Mouse (Mus musculus): ENCODE data around the gene Lmbr1l.

Lmbr1l gene

DNA sequence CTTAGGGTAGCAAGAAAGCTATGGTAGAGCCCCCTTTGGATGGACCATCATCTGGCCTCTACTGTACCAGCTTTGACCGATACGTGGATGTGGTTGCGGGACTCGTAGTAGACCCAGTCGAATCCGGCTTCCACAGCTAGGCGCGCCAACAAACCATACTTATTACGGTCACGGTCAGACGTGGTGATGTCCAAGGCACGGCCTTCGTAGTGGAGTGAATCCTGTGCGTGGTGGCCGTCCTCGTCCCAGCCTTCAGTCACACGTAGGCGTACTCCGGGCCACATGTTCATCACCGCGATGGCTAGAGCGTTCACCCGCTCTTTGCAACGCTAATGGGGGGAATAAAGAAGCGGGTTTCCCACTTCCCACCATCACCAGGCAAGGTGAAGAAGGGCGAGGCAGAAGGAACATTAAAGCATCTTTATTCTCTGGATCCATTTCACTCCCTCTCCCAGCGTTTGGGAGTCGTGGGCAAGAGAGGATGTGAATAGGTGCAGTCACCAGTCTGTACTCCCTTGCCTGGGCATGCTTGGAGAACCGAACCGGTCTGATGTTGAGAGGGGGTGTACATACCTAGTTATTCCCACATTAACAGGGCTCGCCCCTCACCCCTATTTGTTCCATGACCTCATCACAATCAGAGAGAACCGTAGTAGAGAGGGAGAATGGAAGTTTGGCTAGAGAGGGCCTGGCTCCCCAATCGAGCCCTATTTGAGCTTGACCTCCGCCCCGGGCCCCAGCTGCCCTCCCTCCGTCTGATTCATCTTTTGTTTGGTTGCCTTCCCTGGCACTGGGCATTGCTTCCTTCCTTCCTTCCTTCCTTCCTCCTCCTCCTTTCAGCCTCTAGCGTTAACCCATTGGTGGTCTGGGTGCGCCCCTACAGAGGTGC lies 23.0 kb downstream of the Lmbr1l start:
- DNase-seq = no peak

DNA sequence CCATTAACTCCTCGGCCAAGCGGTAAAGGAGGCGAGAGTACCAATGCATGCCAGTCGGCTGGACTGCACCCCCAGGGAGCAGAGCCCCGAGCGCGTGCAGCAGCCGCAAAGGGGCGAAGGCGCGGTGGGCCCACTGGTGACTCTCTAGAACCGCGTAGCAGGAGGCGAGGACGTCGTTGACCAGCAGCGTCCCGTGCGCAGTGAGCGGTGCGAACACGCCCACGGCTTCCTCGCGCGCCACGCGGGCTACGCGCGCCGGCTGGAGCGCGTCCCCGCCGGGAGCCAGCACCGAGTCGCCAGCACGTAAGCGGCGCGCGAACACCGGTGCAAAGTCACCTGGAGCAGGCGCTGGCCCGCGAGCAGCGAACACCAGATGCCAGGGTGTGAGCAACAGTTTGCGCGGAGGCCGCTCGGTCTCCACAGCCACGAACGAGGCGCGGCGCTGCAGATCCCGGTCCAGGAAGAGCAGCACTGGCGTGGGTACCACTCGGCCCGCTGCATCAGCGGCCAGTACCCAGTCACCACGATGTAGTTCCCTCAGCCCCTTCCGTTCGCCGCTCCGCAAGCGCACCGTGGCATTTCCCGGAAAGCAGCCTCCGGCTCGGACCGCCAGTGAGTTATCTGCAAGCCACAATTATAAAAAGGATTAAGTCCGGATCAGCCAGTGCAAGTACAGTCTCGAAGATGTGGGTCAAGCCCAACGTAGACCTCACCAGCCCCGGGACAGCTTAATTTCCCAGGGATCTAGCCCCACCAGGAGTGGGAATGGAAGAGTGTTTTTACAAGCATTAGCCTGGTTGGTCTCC lies 23.9 kb downstream of the Lmbr1l start, which contains the start of gene Rhebl1:
Gene Rhebl1, minus strand, starts transcription at position 601 of the 806 bp plus-strand sequence.
- peak; percentile 49 to 69 for DNase-seq

DNA sequence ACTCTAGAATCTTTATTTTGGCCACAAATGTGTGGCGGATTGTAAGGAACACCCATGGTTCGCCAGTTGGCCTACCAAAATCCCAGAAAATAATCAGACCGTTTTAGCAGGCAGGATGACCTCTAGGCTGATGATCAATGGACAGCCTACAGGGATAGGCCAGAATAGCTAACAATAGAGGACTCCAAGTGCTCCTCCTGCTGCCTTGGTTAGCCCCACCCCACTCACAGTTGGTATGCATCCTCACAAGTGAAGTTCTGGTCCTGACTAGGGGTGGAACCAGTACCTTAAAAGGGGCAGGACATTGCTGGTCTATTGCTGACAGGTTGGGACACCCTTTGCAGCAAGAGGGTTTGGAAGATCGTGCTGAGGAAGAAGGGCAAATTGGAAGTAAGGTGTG lies 25.0 kb downstream of the Lmbr1l start:
- no peak for DNase-seq

DNA sequence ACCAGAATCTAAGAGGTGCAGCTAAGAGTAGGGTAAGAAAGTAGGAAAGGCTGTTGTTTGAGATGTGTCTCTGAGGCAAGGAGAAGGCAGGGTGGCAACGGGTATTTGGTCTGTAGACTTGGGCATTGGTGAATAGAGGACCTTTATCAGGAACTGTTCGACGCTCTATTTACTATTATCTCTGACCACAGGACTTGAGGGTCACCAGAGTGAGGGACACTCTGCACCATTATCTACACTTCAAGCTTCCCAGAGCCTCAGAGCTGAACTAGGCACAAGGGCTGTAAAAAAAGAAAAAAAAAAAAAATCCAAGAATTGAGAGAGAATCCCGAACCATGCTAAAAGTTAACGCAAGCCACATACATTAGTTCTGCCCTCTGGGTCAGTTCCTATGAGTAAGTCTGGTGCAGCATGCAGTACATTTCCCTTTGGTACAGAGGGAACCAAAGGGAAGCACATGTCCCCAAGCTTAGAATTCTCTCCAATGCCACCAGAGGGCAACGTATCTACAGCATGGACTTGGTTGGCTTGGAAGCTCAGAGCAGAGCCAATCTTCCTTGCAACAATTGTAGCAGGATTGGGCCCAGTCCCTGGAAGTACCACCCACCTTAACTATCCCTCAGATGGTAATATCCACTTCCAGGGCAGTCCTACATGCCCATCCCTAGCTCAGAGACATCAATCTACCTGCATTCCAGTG lies 26.0 kb downstream of the Lmbr1l start:
- DNase-seq = peak; percentile 76 to 85

DNA sequence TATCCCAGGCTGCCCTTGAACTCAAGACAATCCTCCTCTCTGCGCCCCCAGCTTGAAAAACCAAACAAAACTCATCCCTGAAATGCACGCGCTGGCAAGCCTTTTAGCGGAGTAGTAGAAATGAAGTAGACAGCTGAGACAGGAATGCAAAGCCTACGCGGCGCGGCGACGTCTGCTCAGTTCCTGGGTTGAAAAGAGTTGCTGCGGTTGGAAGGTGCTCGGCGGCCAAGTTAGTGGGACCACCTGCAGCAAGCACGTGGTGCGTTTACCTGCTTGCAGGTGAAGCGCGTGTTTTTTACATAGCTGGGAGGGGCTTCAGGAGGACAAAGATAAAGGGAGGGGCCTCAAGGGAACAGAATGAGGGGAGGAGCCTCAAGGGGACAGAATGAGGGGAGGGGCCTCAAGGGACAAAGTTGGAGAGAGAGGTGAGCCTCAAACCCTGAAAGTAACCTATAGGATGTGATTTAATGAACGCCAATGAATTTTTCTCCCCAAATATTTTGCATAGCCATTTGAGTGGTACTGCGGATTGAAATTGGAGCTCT lies 26.8 kb downstream of the Lmbr1l start:
- DNase-seq = peak in 1 of 2 experiments; percentile 26

DNA sequence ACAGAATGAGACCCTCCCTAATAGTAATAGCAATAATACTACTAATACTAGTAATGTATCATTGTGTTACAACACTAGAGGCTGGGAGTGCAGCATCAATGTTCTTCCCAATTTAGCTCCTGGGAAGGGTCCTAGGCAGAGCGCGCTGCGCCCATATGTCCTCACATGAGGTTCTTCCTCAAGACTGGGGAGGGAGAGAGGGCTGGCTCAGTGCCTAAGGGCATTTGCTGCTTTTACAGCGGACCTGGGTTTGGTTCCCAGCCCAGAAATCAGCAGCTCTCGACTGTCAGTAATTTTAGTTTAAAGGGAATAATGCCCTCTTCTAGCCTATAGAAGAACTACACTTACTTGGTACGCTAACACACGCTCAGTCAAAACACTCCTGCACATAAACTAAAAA lies 30.5 kb downstream of the Lmbr1l start:
- DNase-seq = no peak

DNA sequence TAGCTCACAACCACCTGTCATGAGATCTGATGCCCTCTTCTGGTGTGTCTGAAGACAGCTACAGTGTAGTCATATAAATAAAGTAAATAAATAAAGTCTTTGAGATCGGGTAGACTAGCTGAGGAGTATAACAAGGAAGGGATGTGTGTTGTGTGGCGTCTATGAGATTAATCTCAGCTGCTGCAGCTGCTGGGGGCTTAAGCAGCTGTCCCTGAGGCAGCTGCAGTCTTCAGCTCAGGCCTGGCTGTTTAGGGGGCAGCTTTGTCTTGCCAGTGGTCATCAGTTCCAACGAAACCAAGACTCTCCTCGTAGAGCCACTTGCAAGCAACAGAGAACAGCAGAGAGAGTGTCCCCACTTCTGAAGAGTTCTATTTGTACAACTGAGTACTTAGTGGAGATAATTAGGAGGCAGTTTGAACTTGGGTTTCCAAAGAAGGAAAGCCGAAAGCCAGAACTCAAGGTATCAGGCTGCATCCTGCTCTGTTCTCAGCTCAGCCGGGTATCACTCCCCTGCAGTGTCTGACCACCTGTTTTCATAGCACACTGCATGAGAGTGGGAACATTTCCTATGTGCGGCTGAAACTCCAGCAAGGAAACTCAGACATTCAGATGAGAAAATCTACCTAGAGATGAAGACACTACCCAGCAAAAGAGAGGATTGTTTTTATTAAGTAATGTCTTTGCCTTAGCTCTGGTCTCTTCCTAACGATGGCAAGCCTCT lies 31.2 kb downstream of the Lmbr1l start:
- no peak for DNase-seq

DNA sequence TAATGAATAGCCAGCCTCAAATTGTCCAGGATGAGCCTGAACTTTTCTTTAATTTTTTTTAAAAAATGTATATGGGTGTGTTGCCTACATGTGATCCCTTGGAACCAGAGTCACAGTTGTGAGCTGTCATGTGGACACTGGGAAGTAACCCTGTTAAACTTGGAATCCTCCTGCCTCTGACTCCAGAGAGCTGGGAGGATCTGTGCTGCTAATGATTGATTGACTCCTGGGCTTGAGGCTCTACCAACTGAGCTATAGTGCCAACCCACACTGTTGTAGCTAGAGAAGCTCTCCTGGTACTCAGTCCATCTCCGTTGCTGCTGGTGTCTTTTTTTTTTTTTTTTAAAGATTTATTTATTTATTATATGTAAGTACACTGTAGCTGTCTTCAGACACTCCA lies 33.9 kb downstream of the Lmbr1l start:
- DNase-seq = no peak

DNA sequence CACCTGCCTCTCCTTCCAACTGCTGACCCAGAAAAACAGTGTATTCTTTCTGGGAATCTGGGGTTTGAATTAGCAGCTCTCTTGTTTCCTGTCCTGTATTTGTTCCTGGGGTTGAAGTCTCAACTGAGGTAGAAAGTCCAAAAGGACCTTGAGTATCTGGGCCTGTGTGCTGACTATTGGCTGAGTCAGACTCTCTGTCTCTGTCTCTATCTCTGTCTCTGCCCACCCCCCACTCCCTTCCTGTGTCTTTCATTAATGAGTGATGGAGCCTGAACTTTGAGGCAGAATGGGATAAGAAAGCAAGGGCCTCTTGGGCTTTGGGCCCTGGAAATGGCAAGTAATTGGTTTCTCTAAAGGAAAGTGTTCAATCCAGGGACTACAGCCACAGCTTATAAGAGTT lies 34.4 kb downstream of the Lmbr1l start:
- DNase-seq = peak; percentile 74 to 85

DNA sequence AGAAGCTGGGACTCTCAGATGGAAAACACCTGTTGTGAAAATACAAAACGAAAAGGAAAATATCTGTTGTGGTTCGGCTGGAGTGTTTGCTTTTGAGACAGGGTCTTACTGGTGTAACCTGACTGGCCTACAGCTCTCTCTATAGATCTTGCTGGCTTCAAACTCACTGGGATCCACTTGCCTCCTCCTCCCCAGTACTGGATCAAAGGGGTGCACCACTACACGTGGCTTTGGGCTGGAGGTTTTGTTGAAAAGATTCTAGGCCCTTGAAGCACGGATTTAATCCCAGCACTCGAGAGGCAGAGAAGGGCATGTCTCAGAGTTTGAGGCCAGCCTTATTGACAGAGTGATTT lies 36.4 kb downstream of the Lmbr1l start:
- DNase-seq = no peak

DNA sequence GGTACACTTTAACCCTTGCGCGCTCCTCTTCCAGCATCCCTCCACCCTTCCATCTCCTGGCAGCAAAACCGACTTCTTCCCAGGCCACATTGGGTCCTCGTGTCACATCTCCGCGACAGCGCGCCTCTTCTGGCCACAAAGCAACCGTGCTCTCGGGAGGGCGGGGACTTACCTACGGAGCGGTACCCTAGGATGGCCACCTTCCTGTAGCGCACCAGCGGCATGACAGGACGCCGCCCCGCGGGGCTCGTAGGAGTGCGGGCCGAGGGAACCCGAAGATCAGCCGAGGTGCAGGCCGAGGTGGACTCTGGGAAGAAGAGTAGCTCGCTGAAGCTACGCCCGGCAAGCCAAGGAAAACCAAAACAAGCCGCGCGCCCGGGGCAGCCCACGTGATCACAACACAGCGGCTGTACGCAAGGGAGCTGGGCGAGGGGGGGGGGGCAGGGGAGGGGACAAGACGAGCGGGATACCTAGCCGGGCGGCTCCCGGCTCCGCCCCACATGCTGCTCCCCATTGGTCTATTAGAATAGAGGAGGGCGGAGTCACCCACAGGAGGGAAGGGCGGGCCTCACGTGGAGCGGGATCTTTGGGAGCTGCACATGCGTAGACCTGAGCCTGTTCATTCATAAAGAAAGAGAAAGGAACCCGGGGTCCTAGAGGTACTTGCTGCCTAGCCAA lies 36.9 kb downstream of the Lmbr1l start:
- DNase-seq = peak; percentile 95 to 98

DNA sequence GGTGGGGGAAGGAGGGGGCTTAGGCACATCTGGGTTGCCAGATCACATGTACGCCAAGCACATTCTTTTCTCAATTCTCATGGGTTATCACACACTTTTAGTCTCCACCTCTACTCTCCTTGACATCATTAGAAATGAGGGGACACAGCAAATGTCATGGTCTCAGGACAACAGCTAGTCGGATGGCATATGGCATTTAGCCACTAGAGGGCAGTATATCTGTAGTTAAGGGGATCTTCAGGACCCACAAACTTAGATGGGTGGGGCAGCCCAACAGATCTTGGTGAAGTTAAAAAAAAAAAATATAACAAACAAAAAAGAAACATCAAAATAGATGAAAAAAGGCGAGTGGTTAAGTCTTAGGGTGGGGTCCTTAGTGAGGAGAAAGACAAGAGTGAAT lies 40.7 kb downstream of the Lmbr1l start:
- peak; percentile 66 to 87 for DNase-seq

DNA sequence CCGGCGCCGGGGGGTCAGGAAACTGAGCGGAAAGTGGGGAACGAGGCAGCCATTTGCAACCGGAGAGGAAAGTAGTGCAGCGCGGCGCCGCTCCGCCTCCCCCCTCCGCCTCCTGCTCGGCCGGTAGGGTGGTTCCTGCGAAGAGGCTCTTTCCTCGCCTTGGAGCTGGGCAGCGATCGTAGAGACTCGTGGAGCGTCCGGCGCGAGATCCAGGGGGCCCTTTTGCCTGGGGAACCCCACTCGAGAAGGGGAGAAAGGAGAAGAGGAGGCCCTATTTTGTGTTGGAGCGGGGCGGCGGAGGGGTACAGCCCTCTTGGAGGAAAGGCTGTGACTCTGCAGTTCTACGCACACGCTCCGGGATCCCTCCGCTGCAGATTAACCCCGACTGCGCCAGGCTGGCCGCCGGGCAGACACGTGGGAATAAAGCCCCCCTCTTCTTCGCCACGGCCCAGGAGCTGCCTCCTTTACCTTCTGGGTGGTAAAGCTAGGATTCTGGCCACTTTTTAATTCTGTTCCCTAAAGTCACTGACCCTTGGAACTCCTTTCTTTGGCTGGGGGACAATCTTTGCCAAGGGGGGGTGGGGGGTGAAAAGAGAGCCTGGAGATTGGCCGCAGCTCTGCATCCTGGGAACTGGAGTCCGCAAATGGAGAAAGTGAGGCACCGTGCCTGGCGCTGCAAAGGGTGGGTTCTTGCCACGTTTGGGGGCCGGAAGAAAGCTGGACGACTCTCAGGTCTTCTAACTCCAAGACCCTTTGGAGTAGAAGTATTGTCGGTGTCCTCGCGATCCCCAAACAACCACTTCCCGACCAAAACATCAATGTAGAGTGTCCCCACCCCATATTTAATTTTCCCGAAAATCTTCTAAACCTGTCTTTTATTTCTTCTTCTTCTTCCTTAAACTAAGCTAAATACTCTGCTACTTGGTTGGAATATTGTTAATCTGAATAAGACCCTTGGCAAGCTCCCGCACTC lies 45.8 kb downstream of the Lmbr1l start:
- DNase-seq = peak; percentile 93 to 97

DNA sequence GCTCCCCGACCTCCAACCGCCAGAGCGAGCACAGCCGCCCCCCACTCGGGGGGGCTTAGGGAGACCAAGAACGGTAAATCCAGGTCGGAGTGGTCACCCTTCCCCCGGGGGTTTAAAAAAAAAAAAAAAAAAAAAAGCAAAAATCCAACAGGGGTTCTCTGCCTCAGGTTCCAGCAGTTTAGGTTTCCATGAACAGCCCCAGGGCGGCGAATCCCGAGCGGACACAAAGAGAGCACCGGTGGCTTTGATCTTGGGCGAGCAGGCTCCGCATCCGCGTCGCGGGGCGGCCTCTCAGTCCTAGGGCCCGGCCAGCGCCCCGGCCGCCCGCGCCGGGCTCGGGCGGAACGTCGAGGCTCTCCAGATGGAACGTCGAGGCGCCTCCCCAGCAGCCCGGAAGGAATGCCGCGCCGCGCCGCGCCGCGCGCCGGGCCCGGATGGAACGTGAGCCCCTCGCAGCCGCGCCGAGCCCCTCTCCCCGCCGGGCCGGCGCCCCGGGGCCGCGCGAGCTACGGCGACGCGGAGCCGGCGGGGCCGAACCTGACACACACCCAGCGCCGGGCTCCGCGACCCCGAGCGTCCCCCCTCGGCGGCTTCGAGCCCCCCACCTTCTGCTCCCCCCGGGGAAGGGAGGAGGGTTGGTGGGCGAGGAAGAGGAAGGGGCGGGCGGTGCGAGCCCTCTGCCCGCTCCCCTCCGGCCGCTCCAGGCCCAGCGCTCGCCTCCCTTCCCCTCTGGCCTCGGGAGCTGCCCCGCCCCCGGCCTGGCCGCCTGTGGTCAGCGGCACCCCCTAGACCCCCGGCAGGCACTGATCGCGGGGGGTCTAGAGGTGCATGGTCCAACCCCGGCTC lies 46.7 kb downstream of the Lmbr1l start, which contains the start of gene Kmt2d:
Gene Kmt2d, minus strand, starts transcription at position 135 of the 846 bp plus-strand sequence.
- DNase-seq = peak; percentile 42 to 69

DNA sequence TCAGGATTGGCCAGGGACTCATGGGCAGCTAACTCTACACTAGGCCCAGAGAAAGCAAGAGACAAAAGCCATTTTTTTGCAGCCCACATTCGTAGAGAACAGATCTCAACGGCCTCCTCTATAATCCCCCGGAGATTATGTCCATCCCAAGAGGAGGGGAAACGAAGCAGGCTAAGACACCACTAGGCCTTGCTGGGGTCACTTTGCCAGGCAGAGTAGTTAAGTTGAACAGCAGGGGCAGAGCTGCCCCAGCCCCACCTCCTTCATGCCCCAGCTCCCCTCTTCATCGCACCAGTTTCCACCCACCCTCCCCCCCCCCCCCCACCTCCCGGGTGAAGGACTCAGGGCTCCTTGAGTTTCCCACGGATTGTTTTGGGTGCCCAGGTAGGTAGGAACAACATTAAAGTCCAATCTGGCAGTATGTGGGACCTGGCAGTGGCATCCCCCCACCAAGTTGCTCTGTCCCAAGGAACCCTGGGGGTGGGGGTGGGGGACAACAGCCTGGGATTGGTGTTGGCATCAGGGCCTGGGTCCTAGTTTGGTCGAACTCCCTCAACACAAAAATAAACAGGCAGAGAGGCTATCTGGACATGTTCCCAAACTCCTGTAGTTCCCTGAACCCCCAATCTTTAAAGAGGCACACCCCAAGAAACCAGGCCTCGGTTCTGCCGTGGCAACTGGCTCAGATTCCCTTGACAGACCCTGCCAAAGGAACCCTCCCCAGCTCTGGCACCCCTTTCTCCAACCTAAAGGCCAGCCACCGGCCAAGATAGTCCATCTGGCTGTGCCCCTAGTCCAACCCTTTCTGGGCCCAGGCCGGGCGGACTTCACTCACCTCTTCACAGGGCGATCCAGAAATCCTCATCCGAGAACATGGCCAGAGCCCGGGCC lies 47.6 kb downstream of the Lmbr1l start:
- DNase-seq = peak; percentile 53 to 78

DNA sequence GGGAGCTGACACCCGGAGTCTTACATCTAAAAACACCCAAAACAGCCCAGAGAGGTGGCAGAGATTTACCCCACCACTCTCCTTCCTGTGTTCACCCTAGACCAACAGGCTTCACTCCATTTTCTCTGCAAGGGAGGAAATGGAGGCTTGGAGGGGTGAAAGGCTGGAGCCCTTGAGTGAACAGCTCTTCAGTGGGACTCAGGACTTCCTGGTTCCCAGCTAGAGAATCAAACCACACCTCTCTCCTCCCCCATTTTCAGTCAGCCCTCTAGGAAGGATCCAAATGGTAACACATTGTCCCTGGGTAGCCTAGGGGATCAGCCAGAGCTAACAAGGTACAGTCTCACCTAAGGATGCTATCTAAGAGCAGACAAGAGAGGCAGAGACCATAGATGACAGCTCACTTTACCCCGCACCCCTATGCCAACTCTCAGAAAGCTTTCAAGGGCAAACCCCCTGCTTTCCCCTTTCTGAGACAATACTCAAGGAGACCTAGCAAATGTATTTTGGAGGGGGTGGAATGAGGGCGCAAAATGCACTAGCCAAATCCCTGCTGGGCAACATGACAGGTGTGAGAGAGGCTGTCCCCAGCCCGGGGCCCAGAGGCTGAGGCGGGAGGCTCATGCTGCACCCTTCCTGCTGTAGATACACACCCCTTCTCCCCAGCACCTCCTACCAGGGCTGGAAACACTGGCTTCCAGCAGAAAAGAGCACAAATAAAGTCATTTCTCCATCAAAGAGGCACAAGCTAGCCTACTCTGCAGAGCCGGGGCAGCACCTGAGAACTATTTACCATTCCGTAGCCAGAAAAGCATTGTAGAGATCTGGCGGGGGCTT lies 48.5 kb downstream of the Lmbr1l start:
- DNase-seq = no peak

DNA sequence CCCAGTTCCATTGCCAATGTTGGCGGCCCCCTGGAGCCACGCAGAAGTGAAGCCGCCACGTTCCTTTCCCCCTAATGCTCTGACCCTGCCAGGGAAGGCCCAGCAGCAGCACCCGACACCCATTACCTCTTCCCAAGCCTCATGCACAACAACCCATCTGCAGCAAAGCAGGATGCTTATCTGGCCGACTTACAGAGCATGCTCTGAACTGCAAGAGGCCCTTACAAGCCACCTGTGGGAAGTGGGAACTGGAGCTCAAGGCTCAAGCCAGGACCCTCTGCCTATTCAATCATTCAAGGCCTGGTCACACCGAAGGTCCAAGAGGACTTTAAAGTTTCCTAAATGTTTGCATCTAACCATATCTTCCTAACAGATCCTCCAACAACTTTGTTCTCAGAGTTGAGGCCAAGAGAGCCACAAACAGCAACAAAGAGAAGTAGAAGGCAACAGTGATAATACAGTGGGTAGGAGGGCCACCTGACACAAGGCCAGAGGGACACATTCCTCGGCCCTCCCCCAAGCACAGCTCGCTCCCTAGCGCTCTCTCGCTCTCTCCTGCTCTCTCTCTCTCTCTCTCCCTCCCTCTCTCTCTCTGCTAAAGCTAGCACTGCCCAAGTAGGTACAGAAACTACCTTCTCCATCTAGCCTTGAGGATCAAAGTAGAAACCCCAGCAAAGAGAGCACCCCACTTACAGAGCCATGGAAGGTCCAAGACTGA lies 49.5 kb downstream of the Lmbr1l start:
- no peak for DNase-seq
